Comparison of ENCODE assay signal across 8 mouse cellular contexts in genomic region chr5:52113851-52114731, GRCm38 (mm10).
DNase-seq lines count a peak whose midpoint lies in the region; ATAC-seq lines count a peak whose summit lies in the region.

No protein-coding gene starts in this region.

- peak overlapping the region; percentile 92 for H3K4me3 ChIP-seq in heart, embryonic 16.5 days (ENCODE audit: low read length)
- peak overlapping the region; percentile 64 for H3K4me3 ChIP-seq in stomach, embryonic 14.5 days (ENCODE audit: low read depth, low read length)

- peak overlapping the region; percentile 84 for H3K9ac ChIP-seq in heart, embryonic 16.5 days (ENCODE audit: low read length)
- peak overlapping the region; percentile 30 for H3K9ac ChIP-seq in stomach, embryonic 14.5 days (replicated peaks; ENCODE audit: low read depth, low read length)

- H3K4me1 ChIP-seq in heart, embryonic 16.5 days (ENCODE audit: control insufficient read depth, insufficient read depth, low read length) = peaks cover 13% of the 10 kb centered on the region; the same call in 1 of the 2 replicates
- peaks cover 5% of the 10 kb centered on the region; the same call in 1 of the 2 replicates for H3K4me1 ChIP-seq in stomach, embryonic 14.5 days (ENCODE audit: control insufficient read depth, insufficient read depth, low read length)

- no peak overlapping the region for H3K27ac ChIP-seq in heart, embryonic 16.5 days (ENCODE audit: low read length)
- no peak overlapping the region for H3K27ac ChIP-seq in stomach, embryonic 14.5 days (ENCODE audit: low read length)

- 0 out of 2 replicates have a peak, but pooled peaks have one; percentile 8 for ATAC-seq in heart, embryonic 16.5 days (replicated peaks; ENCODE audit: extremely low read depth, insufficient read depth, low FRiP score)
- 0 out of 2 replicates have a peak, but pooled peaks have one; percentile 16 for ATAC-seq in megakaryocyte, adult 5-6 weeks (ENCODE audit: poor library complexity, severe bottlenecking)
- peak; percentile 35; the same call in 1 of the 2 replicates for ATAC-seq in stomach, embryonic 14.5 days (ENCODE audit: insufficient number of reproducible peaks, insufficient read depth, low FRiP score, low read depth)

- no peaks in the 10 kb centered on the region for H3K9me3 ChIP-seq in heart, embryonic 16.5 days (replicated peaks; ENCODE audit: control insufficient read depth, low read length)
- no peaks in the 10 kb centered on the region for H3K9me3 ChIP-seq in stomach, embryonic 14.5 days (ENCODE audit: control insufficient read depth, low read depth, low read length)

- H3K36me3 ChIP-seq in heart, embryonic 16.5 days (ENCODE audit: control insufficient read depth, insufficient read depth) = no peaks in the 10 kb centered on the region
- no peaks in the 10 kb centered on the region for H3K36me3 ChIP-seq in stomach, embryonic 14.5 days (ENCODE audit: control insufficient read depth, insufficient read depth, low read length)

- WGBS in heart, embryonic 16.5 days = under 1% methylated on average over 54 of the region's 54 CpGs
- under 1% methylated on average over 53 of the region's 54 CpGs for WGBS in stomach, embryonic 14.5 days

- H3K4me2 ChIP-seq in heart, embryonic 16.5 days (ENCODE audit: low read depth, low read length) = peak overlapping the region; percentile 100
- peak overlapping the region; percentile 100 for H3K4me2 ChIP-seq in stomach, embryonic 14.5 days (replicated peaks; ENCODE audit: low read depth, low read length)

- peaks cover 12% of the 10 kb centered on the region for H3K27me3 ChIP-seq in heart, embryonic 16.5 days (ENCODE audit: control insufficient read depth, insufficient read depth, low read length)
- H3K27me3 ChIP-seq in stomach, embryonic 14.5 days (ENCODE audit: control insufficient read depth, insufficient read depth, low read length) = peaks cover 16% of the 10 kb centered on the region

- DNase-seq in urinary bladder, adult 18-20 months (ENCODE audit: low spot score in 2 of 2) = peak; percentile 16 to 51
- DNase-seq in urinary bladder, postnatal 10 days (ENCODE audit: low spot score) = no peak
- peak; percentile 67 for DNase-seq in embryo, embryonic 11 days
- DNase-seq in kidney, postnatal 4 days = peak; percentile 31 to 56
- DNase-seq in ovary, postnatal 14 days (ENCODE audit: low spot score) = no peak

Comparison
In these comparisons a context has a peak if more than half of its experiments do, and no peak if none do; other contexts are left out.
1. DNase-seq: peak in urinary bladder, adult 18-20 months (2 of 2), embryo, embryonic 11 days (single experiment) and kidney, postnatal 4 days (2 of 2); none in urinary bladder, postnatal 10 days (single experiment) and ovary, postnatal 14 days (single experiment).
2. Peak in every context shown above with its lines, with median percentiles within 50 percentile points of each other: ATAC-seq.